Mouse (Mus musculus) neural tube, embryonic 11.5 days (tissue): ENCODE results near the gene Rel. TPM values are rescaled to one million over a fixed set of nuclear protein-coding genes. Genes with fewer than 3 reads are reported as not detected.
A peak's percentile ranks its signal among the peaks of the same experiment; 100 is the strongest.
"Not testable (repeated sequence)": the region's sequence is repeated elsewhere in the genome, so short reads cannot be mapped to it uniquely, and the experiment has no call there.

Experiments
- ATAC-seq: fragments of 200-750 bp; cut with Nextera tagmentation; 2 replicates; pipeline ENCODE4 v1.8.0; 2017; ENCODE audit warnings: moderate number of reproducible peaks, mild to moderate bottlenecking, moderate TSS enrichment, moderate library complexity; ENCODE audit not compliant: insufficient read depth, low FRiP score, low TSS enrichment
- DNase-seq: peaks from one replicate; pipeline ENCODE4 v3.0.0-alpha.2; 2015; ENCODE audit warnings: low spot score
- H3K27ac ChIP-seq: fragments of 300-500 bp; sonication (generic); 2 replicates; pipeline ENCODE4 v1.5.1; 2014; ENCODE audit warnings: low read depth, mild to moderate bottlenecking, low read length
- H3K27me3 ChIP-seq: fragments of 300-500 bp; sonication (generic); 2 replicates; pipeline ENCODE4 v1.6.1; 2014; ENCODE audit warnings: mild to moderate bottlenecking, low read length, mixed read lengths; ENCODE audit not compliant: control insufficient read depth, insufficient read depth
- H3K36me3 ChIP-seq: fragments of 300-500 bp; sonication (generic); 2 replicates; pipeline ENCODE4 v1.6.1; 2014; ENCODE audit warnings: mild to moderate bottlenecking, low read length, moderate library complexity, mixed read lengths; ENCODE audit not compliant: control insufficient read depth, insufficient read depth
- H3K4me1 ChIP-seq: fragments of 300-500 bp; sonication (generic); 2 replicates; pipeline ENCODE4 v1.6.1; 2014; ENCODE audit warnings: low read length, mixed read lengths; ENCODE audit not compliant: control insufficient read depth, insufficient read depth
- H3K4me2 ChIP-seq: fragments of 300-500 bp; sonication (generic); 2 replicates; pipeline ENCODE4 v1.6.1; 2014; ENCODE audit warnings: low read depth, mild to moderate bottlenecking, moderate library complexity
- H3K4me3 ChIP-seq: fragments of 300-500 bp; sonication (generic); 2 replicates; pipeline ENCODE4 v1.5.1; 2014; ENCODE audit warnings: low read depth, low read length
- H3K9ac ChIP-seq: fragments of 300-500 bp; sonication (generic); 2 replicates; pipeline ENCODE4 v1.6.1; 2014; ENCODE audit warnings: mild to moderate bottlenecking, low read length
- H3K9me3 ChIP-seq: fragments of 300-500 bp; sonication (generic); 2 replicates; pipeline ENCODE4 v1.6.1; 2016; ENCODE audit warnings: low read length; ENCODE audit not compliant: control insufficient read depth
- WGBS: fragments of 180-500 bp; shearing (Covaris S2); extraction: QIAGEN DNeasy Blood & Tissue Kit; methylation state at CpG from one replicate; pipeline ENCODE4 v1.1.7; 2014; 5-methylcytosine and 5-hydroxymethylcytosine counted together
- polyA plus RNA-seq: library from polyadenylated mRNA; unstranded; fragments of >200 nt; fragmentation: Nextera tagmentation; extraction: Ambion mirVana; gene quantifications from 2 replicates; pipeline ENCODE4 v1.2.1, GENCODE M21; 2014

Gene Rel
- polyA plus RNA-seq: 0.93 and 0.95 TPM in 2 replicates

GRCm38 (mm10) chr11:23770760-23771506, at the start of gene Rel:
TSS of gene Rel (minus strand) at chr11:23770970.
- Histone ChIP-seq H3K27ac (peak within 1 kb of the TSS; percentile 81), H3K4me2 (peak within 1 kb of the TSS; percentile 81), H3K9me3 (no peaks in the 10 kb centered on the region), H3K27me3 (no peaks in the 10 kb centered on the region), H3K4me1 (no peaks in the 10 kb centered on the region), H3K9ac (peak within 1 kb of the TSS; percentile 73), H3K4me3 (peak within 1 kb of the TSS; percentile 73), H3K36me3 (no peaks in the 10 kb centered on the region)
- DNase-seq (peak; percentile 91), ATAC-seq (peak; percentile 89)
- under 1% methylated on average over 70 of the region's 88 CpGs for WGBS

DNA sequence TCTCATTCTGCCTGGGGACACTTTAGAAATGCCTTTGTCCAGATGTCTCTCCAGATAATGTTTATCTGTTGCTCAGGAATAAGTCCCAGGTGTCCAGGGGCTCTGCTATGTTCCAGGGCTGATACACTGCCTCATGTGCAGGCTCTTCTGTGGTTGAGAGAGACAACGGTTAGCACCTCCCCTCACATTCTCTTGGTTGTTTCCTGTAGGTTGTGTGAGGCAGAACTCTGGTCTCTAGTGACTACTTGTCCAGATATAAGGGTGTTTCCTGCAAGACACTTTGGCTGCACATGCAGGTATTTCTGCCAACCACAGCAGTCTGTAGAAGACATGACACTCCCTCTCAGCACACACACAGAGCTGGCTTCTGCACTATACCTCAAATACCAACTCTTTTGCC, 48.0 kb upstream of the Rel start:
- ATAC-seq (no peak), DNase-seq (no peak)
- no peak overlapping the region for H3K4me2 ChIP-seq
- H3K4me3 ChIP-seq: no peak overlapping the region
- WGBS: 96% methylated on average over 1 of the region's 1 CpGs
- no peaks in the 10 kb centered on the region for H3K4me1 ChIP-seq
- no peaks in the 10 kb centered on the region for H3K27me3 ChIP-seq
- H3K36me3 ChIP-seq: no peaks in the 10 kb centered on the region
- no peak overlapping the region for H3K27ac ChIP-seq
- H3K9ac ChIP-seq: no peak overlapping the region
- H3K9me3 ChIP-seq: no peaks in the 10 kb centered on the region

- no peak for DNase-seq
- no peak for ATAC-seq
- Histone ChIP-seq H3K4me1 (no peaks in the 10 kb centered on the region), H3K9ac (no peak overlapping the region), H3K9me3 (no peaks in the 10 kb centered on the region), H3K4me2 (no peak overlapping the region), H3K27ac (no peak overlapping the region), H3K27me3 (no peaks in the 10 kb centered on the region), H3K4me3 (no peak overlapping the region), H3K36me3 (no peaks in the 10 kb centered on the region)
- WGBS: 61% methylated on average over 2 of the region's 2 CpGs
Measured at GRCm38 (mm10) chr11:23810741-23811140, 40.0 kb upstream of the Rel start.

GRCm38 (mm10) chr11:23805716-23806115, 34.9 kb upstream of the Rel start:
- H3K4me1 ChIP-seq: no peaks in the 10 kb centered on the region
- no peaks in the 10 kb centered on the region for H3K9me3 ChIP-seq
- no peak overlapping the region for H3K9ac ChIP-seq
- ATAC-seq (no peak), DNase-seq (no peak)
- H3K4me3 ChIP-seq: no peak overlapping the region
- no peak overlapping the region for H3K4me2 ChIP-seq
- H3K36me3 ChIP-seq: no peaks in the 10 kb centered on the region
- no peaks in the 10 kb centered on the region for H3K27me3 ChIP-seq
- 59% methylated on average over 3 of the region's 3 CpGs for WGBS
- H3K27ac ChIP-seq: no peak overlapping the region

- no peak overlapping the region for H3K27ac ChIP-seq
- WGBS: 83% methylated on average over 7 of the region's 7 CpGs
- DNase-seq (no peak), ATAC-seq (no peak)
- no peaks in the 10 kb centered on the region for H3K27me3 ChIP-seq
- no peaks in the 10 kb centered on the region for H3K4me1 ChIP-seq
- no peak overlapping the region for H3K4me3 ChIP-seq
- no peak overlapping the region for H3K4me2 ChIP-seq
- no peaks in the 10 kb centered on the region for H3K36me3 ChIP-seq
- no peaks in the 10 kb centered on the region for H3K9me3 ChIP-seq
- no peak overlapping the region for H3K9ac ChIP-seq
Measured at GRCm38 (mm10) chr11:23803136-23803535, 32.4 kb upstream of the Rel start.

DNA sequence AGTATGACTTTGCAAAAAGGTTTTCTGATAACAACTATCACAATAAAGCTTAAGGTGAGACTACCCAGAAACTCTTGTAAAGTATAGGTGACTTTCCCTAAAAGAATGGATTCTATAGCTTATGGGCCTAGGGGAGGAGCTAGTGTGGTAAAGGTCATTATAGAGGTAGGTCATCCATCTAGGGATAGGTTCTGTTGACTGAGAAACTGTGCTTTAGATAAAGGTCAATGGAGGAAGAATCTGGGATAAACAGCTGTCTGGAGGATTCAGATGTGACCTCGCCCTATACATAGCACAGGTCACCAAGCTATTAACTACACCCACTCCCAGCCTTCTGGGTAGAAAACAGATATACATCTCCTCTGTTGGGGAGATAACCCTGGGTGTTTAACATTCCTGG, 31.5 kb upstream of the Rel start:
- no peak overlapping the region for H3K4me2 ChIP-seq
- H3K4me3 ChIP-seq: no peak overlapping the region
- H3K4me1 ChIP-seq: no peaks in the 10 kb centered on the region
- H3K27me3 ChIP-seq: no peaks in the 10 kb centered on the region
- H3K36me3 ChIP-seq: no peaks in the 10 kb centered on the region
- H3K9ac ChIP-seq: no peak overlapping the region
- no peaks in the 10 kb centered on the region for H3K9me3 ChIP-seq
- 94% methylated on average over 1 of the region's 1 CpGs for WGBS
- DNase-seq (no peak), ATAC-seq (no peak)
- no peak overlapping the region for H3K27ac ChIP-seq

DNA sequence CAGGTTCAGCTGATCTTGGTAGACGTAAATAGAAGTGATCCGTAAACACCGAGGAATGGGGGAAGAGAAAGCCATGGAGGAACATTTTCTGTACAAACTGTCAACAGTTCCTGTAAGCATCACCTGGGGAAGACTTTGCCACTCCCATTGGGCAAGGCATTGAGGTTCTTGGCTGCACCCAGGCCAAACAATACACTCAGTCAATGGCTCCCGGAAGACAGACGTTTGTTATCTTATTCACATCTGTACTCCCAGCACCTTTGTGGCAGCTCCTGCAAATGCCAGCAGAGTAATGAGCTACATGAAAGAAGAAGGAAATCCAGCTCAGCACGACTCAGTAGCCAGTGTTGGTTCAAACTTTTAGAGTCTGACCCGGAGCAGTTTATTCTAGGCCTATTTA, 31.1 kb upstream of the Rel start:
- DNase-seq (no peak), ATAC-seq (no peak)
- WGBS: 82% methylated on average over 7 of the region's 7 CpGs
- H3K4me3 ChIP-seq: no peak overlapping the region
- no peaks in the 10 kb centered on the region for H3K9me3 ChIP-seq
- H3K9ac ChIP-seq: no peak overlapping the region
- H3K36me3 ChIP-seq: no peaks in the 10 kb centered on the region
- H3K27ac ChIP-seq: no peak overlapping the region
- H3K4me1 ChIP-seq: no peaks in the 10 kb centered on the region
- H3K4me2 ChIP-seq: no peak overlapping the region
- H3K27me3 ChIP-seq: no peaks in the 10 kb centered on the region

DNA sequence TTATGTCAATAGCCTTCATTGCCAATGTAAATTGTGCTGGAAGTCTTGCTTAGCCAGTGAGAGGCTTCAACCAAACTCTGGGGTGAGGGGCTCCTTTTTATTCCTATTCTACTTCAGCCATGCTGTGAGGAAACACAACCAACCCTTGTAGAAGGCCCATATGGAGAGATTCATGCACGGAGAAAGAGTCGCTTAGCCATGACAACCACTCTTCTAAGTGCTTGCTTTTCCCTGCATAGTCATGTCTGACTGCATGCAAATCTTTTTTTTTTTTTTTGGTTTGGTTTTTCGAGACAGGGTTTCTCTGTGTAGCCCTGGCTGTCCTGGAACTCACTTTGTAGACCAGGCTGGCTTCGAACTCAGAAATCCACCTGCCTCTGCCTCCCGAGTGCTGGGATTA, 12.9 kb upstream of the Rel start:
- not testable (repeated sequence) for H3K4me3 ChIP-seq, ATAC-seq, H3K4me2 ChIP-seq, H3K27me3 ChIP-seq, H3K36me3 ChIP-seq, H3K27ac ChIP-seq, H3K4me1 ChIP-seq, H3K9me3 ChIP-seq, H3K9ac ChIP-seq, DNase-seq
- 93% methylated on average over 5 of the region's 5 CpGs for WGBS

DNA sequence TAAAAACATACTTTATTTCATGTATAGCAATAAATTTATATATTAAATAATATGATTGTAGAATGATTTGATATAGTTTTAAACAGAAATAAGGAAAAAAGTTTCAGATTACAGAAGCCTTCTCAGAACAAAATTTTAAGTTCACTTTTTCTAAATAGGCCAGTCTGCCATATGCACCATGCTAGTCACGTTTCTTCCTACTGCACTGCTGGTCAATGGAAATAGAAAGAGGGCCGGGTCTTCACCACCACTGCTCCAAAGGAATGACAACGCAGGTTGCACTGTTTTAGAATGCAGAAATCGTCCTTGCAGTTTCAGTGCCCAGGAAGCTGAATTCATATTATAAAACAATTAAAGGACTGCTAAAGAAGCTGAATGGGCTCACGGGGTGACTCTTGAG, 12.3 kb upstream of the Rel start:
- Histone ChIP-seq H3K36me3 (no peaks in the 10 kb centered on the region), H3K27ac (no peak overlapping the region), H3K9me3 (no peaks in the 10 kb centered on the region), H3K9ac (no peak overlapping the region), H3K4me2 (no peak overlapping the region), H3K4me3 (no peak overlapping the region), H3K27me3 (no peaks in the 10 kb centered on the region), H3K4me1 (no peaks in the 10 kb centered on the region)
- no peak for ATAC-seq
- WGBS: 79% methylated on average over 5 of the region's 5 CpGs
- no peak for DNase-seq
